Mouse (Mus musculus) small intestine, adult 2 months (tissue): ENCODE results near the gene Prdx6. TPM values are rescaled to one million over a fixed set of nuclear protein-coding genes. Genes with fewer than 3 reads are reported as not detected.
"Not testable (repeated sequence)": the region's sequence is repeated elsewhere in the genome, so short reads cannot be mapped to it uniquely, and the experiment has no call there.

Experiments
- H3K27ac ChIP-seq: fragments of 200-500 bp; 2 replicates; pipeline ENCODE4 v1.5.1; 2012; ENCODE audit warnings: low read depth, low read length, control low read depth, inconsistent platforms; ENCODE audit not compliant: insufficient read depth
- H3K27me3 ChIP-seq: fragments of 200-500 bp; 2 replicates; pipeline ENCODE4 v1.6.1; 2012; ENCODE audit warnings: mild to moderate bottlenecking, moderate library complexity, low read length, inconsistent platforms; ENCODE audit not compliant: control insufficient read depth, insufficient read depth
- H3K36me3 ChIP-seq: fragments of 200-500 bp; 2 replicates; pipeline ENCODE4 v1.6.1; 2012; ENCODE audit warnings: mild to moderate bottlenecking, low read length, control low read depth, inconsistent platforms; ENCODE audit not compliant: control insufficient read depth, insufficient read depth
- H3K4me1 ChIP-seq: fragments of 200-500 bp; 2 replicates; pipeline ENCODE4 v1.6.1; 2012; ENCODE audit warnings: low read length, inconsistent platforms, mixed read lengths; ENCODE audit not compliant: control insufficient read depth, insufficient read depth, insufficient read length
- H3K4me3 ChIP-seq: fragments of 200-500 bp; 2 replicates; pipeline ENCODE4 v1.5.1; 2012; ENCODE audit warnings: low read depth, mild to moderate bottlenecking, control low read depth, inconsistent platforms, low read length, moderate library complexity
- CTCF ChIP-seq: fragments of 200-500 bp; IDR thresholded peaks from 2 replicates; pipeline ENCODE4 v1.5.1; 2012; ENCODE audit warnings: low read depth, mild to moderate bottlenecking, control low read depth, inconsistent platforms, low read length, moderate library complexity, mixed read lengths; ENCODE audit not compliant: insufficient replicate concordance, insufficient read length; ENCODE audit errors: extremely low read depth
- POLR2A ChIP-seq: fragments of 200-500 bp; IDR thresholded peaks from 2 replicates; pipeline ENCODE4 v1.6.1; 2012; ENCODE audit warnings: low read depth, mild to moderate bottlenecking, control low read depth, inconsistent platforms, low read length, moderate library complexity
- WGBS: fragments of 180-500 bp; shearing (Covaris S2); methylation state at CpG from one replicate; pipeline ENCODE4 v1.1.7; 2018; 5-methylcytosine and 5-hydroxymethylcytosine counted together
- polyA plus RNA-seq: library from polyadenylated mRNA; depleted of rRNA; stranded (reverse); fragments of >200 nt; gene quantifications from 2 replicates; pipeline ENCODE4 v1.2.3, GENCODE M21; 2012; rRNA removed

The Prdx6 gene
- polyA plus RNA-seq, 1 experiment, result 59.5 TPM

DNA sequence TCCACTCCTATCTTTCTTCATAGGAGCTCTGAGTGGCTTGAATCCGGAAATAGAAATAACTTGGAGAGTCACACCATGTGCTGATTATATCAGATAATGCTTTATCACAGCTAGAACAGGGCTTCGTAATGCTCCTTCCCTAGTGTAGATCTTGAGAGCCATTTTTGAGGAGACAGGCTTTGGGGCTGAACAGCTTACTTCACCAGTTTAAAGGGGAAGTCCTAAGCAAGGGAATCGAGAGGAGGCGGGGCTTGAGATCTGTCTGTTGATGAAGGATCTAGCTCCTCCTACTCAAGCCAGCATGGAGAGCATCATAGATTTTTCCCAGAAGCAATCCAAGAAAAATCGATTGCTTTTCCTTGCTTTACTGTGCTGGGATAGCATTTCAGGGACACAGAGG is 51.2 kb downstream of the Prdx6 start:
- H3K36me3 ChIP-seq, result no peaks in the 10 kb centered on the region
- no peak overlapping the region for H3K27ac ChIP-seq
- H3K4me1 ChIP-seq, result no peaks in the 10 kb centered on the region
- 62% methylated on average over 5 of the region's 5 CpGs for WGBS
- TF ChIP-seq CTCF, result no peak
- TF ChIP-seq POLR2A, result no peak
- no peak overlapping the region for H3K4me3 ChIP-seq
- no peaks in the 10 kb centered on the region for H3K27me3 ChIP-seq

DNA sequence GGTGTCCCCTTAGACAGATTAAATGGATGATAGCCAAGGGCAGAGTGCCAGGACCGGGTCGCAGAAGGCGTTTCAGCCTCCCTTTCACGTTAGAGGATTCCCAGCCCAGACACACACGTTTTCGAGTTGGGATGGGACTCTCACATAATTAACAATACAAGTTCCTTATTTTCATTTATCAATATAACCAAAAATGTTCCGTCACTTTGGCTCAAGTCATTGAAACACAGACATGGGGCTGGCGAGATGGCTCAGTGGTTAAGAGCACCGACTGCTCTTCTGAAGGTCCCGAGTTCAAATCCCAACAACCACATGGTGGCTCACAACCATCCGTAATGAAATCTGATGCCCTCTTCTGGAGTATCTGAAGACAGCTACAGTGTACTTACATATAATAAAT is 54.7 kb downstream of the Prdx6 start:
- 38% methylated on average over 11 of the region's 11 CpGs for WGBS
- H3K27me3 ChIP-seq, H3K36me3 ChIP-seq, H3K4me1 ChIP-seq, H3K27ac ChIP-seq: not testable (repeated sequence)
- H3K4me3 ChIP-seq, result peak overlapping the region; percentile 3; the same call in 1 of the 2 replicates

DNA sequence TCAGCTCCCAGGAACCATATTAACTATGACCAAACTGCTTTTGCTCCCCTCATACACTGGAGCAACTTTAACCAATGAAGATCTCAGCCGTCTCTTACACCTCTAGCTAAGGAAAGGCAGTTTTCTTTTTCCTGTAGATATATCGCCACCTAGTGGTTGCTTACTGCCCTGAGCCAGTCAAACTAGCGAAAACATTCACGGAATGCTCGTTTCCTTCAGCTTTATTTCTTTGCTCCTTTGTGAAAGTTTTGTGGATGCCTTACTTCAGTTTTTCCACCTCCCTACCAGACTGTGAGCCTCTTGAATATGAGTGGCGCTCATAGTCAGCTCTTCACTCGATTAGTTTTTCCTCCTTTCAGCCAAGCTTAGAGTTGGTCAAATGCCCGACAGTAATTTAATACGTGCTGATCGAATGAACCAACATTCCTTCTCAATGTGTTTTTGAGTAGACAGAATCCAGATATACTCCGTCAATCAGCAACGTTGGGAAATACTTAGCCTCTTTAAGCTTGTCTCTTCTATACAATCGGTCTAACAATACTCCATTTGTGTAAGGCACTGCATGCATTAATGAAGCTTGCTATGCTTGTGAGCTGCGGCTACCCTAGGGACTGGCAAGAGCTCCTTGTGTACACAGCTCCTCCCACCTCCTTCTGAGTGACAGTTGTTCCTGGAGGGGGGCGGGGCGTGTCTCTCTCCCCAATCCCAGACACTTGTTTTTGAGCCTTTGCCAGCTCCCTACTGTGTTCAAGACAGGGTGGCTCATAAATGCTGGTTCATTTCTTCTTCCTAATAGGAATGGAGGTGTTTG is 55.3 kb downstream of the Prdx6 start:
- Histone ChIP-seq H3K4me3 (peak overlapping the region; percentile 3; the same call in 1 of the 2 replicates), H3K27ac (no peak overlapping the region), H3K36me3 (no peaks in the 10 kb centered on the region), H3K4me1 (no peaks in the 10 kb centered on the region), H3K27me3 (no peaks in the 10 kb centered on the region; the same call in 1 of the 2 replicates)
- TF ChIP-seq CTCF, result no peak
- no peak for TF ChIP-seq POLR2A
- under 1% methylated on average over 16 of the region's 16 CpGs for WGBS

DNA sequence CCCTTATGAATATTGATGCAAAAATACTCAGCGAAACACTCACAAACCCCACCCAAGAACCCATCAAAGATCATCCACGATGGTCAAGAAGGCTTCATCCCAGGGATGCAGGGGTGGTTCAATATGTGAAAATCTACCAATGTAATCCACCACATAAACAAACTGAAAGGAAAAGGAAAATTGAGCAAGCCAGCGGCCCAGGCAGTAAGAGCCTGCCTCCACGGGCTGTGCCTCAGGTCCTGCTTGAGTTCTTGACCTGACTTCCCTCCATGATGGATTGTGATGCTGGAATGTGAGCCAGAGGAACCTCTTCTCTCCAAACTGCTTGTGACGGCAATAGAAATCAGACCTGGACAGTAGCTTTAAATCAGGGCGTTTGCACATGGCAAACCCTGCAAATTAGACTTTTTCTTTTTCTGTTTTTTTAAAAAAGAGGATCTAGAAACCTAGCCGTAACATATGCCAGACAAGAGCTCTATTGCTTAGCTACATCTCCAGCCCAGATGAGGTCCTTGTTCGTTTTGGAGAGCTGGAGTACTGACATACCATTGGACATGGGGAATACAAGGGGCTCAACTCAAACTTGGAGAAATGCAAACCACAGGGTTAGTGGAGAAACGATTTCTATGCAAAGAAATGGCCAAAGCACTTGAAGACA is 60.6 kb downstream of the Prdx6 start:
- H3K4me1 ChIP-seq, result no peaks in the 10 kb centered on the region
- WGBS, result 67% methylated on average over 9 of the region's 9 CpGs
- no peaks in the 10 kb centered on the region for H3K36me3 ChIP-seq
- TF ChIP-seq CTCF (no peak), POLR2A (no peak)
- no peak overlapping the region for H3K27ac ChIP-seq
- H3K4me3 ChIP-seq, result no peak overlapping the region
- H3K27me3 ChIP-seq, result no peaks in the 10 kb centered on the region; the same call in 1 of the 2 replicates

Other genes starting within 250 kb of the Prdx6 start
- gene Zbtb37, start 216.4 kb downstream of the Prdx6 start, polyA plus RNA-seq, result 0.13 and 0.32 TPM in 2 replicates
- 4.8 and 8.9 TPM in 2 replicates for gene Dars2, start 180.6 kb downstream of the Prdx6 start, polyA plus RNA-seq
- 0.41 and 1.2 TPM in 2 replicates for gene Cenpl, start 180.5 kb downstream of the Prdx6 start, polyA plus RNA-seq
- 1.9 and 2.7 TPM in 2 replicates for gene Klhl20, start 119.7 kb downstream of the Prdx6 start, polyA plus RNA-seq
- not detected in 2 replicates for gene Ankrd45, start 108.5 kb downstream of the Prdx6 start, polyA plus RNA-seq
- not detected in 2 replicates for gene Tex50, start 91.9 kb downstream of the Prdx6 start, polyA plus RNA-seq
- gene Tnfsf4, start 144.2 kb upstream of the Prdx6 start, polyA plus RNA-seq, result not detected in 2 replicates
- not detected in 2 replicates for gene Tnfsf18, start 243.4 kb upstream of the Prdx6 start, polyA plus RNA-seq